Mouse (Mus musculus): Measurements from ENCODE around the gene 4921536K21Rik. TPM values are rescaled to one million over a fixed set of nuclear protein-coding genes. Genes with fewer than 3 reads are reported as not detected.

Gene 4921536K21Rik
- polyA plus RNA-seq, 1 experiment = not detected

DNA sequence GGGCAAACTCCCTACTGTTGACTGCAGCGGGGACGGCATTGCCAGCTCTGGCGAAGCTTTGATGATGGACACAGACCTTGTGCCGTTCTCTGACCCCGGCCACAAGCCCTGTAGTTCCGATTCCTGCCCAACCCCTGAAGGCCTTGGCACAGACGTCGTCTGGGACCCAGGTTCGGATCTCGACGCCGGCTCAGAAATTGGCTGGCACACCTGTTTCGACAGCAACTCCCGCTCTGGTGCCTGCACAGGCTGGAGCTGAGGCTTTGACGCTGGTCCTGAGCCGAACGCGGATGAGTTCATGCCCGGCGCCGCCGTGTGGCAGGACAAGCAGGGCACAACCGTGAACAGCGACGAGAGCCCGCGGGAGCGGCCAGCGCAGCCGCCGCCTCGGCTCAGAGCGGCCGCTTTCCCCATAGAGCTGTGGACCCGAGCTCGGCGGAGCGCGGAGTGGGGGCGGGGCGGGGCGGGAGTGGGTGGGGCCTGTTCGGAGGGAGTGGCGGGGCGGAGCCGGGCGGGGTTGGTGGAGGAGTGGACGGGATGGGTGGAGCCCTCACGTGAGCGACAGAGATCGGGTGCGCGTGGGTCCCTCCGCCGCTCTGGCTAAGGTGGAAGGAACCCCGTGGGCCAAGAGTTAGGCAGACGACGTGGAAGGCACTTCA, 31.3 kb downstream of the 4921536K21Rik start, which contains the start of gene Osbp2:
Gene Osbp2 (minus strand): TSS at position 450 of the 659 bp plus-strand sequence.
- Histone ChIP-seq H3K27ac (ENCODE audit: insufficient read depth, low read depth, low read length) (no peak within 1 kb of the TSS), H3K4me1 (ENCODE audit: control insufficient read depth, insufficient read depth, low read length) (peaks cover 14% of the 10 kb centered on the region), H3K4me3 (ENCODE audit: insufficient read depth, low read depth, low read length) (peak within 1 kb of the TSS; percentile 53)
- TF ChIP-seq CTCF (IDR thresholded peaks at IDR 0.05; ENCODE audit: insufficient read depth, low read depth, low read length) (no peak), POLR2A (IDR thresholded peaks at IDR 0.05; ENCODE audit: insufficient read depth, low read depth, low read length) (peak; percentile 31; the same call in 1 of the 2 replicates)
- WGBS = 4% methylated on average over 51 of the region's 58 CpGs

DNA sequence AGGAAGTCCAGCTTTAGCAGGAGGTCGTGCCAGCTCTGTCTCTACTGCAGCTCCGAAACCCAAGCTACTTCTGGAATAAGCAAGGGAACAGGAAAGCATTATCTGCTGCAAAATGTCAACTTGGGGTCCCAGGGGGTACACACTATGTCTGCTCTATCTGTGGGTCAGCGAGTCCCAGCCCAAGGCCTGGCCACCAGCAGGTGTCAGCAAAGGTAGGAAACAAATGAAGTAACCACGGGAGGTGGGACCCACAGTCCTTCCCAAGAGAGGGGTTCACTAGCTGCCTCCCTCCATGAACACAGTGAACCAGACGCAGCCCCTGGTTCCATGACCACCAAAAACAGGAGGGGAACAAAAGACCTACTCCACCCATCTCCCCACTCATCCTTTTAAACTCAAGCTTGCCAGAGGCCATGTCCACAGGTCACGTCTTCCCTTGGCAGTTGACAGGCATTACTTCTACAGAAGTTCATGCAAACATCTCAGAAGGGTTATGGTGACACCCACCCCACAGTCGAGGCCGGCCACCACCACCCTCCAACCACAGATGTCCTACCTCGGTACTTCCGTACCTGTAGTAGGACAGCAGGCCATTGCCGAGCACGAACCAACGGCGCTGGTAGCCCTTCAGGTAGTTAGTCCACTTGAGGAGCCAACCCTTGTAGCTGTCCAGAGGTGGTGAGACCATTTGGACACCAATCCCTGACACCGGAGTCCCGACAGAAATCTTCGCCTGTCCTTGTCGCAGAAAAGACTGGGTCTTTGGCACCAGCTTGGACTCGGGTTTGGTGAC, 32.0 kb downstream of the 4921536K21Rik start:
- no peak overlapping the region for H3K27ac ChIP-seq (ENCODE audit: insufficient read depth, low read depth, low read length)
- peaks cover 16% of the 10 kb centered on the region for H3K4me1 ChIP-seq (ENCODE audit: control insufficient read depth, insufficient read depth, low read length)
- H3K4me3 ChIP-seq (ENCODE audit: insufficient read depth, low read depth, low read length) = peak overlapping the region; percentile 53
- no peak for TF ChIP-seq CTCF (IDR thresholded peaks at IDR 0.05; ENCODE audit: insufficient read depth, low read depth, low read length)
- no peak for TF ChIP-seq POLR2A (IDR thresholded peaks at IDR 0.05; ENCODE audit: insufficient read depth, low read depth, low read length)
- WGBS = 80% methylated on average over 19 of the region's 19 CpGs

DNA sequence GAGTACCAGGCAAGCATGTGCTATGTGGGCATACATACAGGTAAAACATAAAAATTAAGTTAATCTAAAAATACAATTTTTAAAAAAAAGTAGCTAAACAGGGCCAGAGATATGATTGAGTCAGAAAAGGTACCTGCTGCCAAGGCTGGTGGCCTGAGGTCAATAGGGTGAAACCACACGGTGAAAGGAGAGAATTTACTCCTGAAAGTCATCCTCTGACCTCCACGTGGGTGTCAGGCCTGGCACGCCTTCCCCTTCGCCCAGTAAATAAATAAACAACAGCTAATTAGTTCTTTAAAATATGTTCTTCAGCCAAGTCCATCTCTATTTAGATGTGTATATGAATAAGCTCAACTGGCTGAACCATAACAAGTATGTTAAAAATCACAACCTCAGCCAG, 34.5 kb downstream of the 4921536K21Rik start:
- no peak overlapping the region for H3K27ac ChIP-seq (ENCODE audit: insufficient read depth, low read depth, low read length)
- 84% methylated on average over 4 of the region's 4 CpGs for WGBS
- peaks cover 20% of the 10 kb centered on the region for H3K4me1 ChIP-seq (ENCODE audit: control insufficient read depth, insufficient read depth, low read length)
- no peak for TF ChIP-seq POLR2A (IDR thresholded peaks at IDR 0.05; ENCODE audit: insufficient read depth, low read depth, low read length)
- TF ChIP-seq CTCF (IDR thresholded peaks at IDR 0.05; ENCODE audit: insufficient read depth, low read depth, low read length) = no peak
- no peak overlapping the region for H3K4me3 ChIP-seq (ENCODE audit: insufficient read depth, low read depth, low read length)

DNA sequence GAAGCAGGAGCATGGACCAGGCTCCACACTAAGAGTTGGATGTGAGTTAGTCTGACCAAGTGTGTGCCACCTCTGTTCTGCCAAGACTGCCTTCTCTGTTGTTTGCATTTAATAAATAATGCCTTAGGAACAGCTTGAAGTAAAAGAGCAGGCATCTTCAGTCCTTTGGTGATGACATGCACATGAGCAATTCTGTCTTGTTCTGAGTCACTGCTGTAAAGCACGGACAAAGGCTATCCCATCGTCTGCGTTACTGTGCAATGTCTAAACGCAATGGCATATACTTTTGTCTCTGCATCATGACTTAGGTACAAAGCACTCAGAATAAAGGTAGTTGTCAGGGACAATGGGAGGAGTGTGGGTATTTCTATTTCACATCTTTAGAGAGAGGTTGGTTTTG, 35.1 kb downstream of the 4921536K21Rik start:
- Histone ChIP-seq H3K27ac (ENCODE audit: insufficient read depth, low read depth, low read length) (peak overlapping the region; percentile 6; the same call in 1 of the 2 replicates), H3K4me3 (ENCODE audit: insufficient read depth, low read depth, low read length) (no peak overlapping the region), H3K4me1 (ENCODE audit: control insufficient read depth, insufficient read depth, low read length) (peaks cover 20% of the 10 kb centered on the region)
- 58% methylated on average over 4 of the region's 4 CpGs for WGBS
- no peak for TF ChIP-seq CTCF (IDR thresholded peaks at IDR 0.05; ENCODE audit: insufficient read depth, low read depth, low read length)
- TF ChIP-seq POLR2A (IDR thresholded peaks at IDR 0.05; ENCODE audit: insufficient read depth, low read depth, low read length) = no peak

DNA sequence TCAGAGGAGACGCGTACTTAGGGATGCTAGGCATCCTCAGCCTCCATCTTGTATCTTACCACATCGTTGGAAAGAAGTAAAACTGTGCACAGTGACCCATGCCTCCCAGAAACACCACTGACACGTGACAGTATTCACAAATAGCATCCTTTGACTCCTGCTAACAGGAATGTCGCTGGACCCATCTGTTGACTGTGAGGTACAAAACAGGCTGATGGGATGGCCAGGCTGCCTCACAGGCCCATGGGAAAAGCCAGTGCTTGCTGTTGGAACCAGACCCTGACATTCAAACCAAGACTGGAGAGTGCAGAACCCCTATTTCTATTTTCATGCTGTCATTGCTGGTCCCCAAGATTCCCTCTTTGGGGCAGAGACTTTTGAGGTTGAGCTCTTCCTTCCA, 37.0 kb downstream of the 4921536K21Rik start:
- TF ChIP-seq POLR2A (IDR thresholded peaks at IDR 0.05; ENCODE audit: insufficient read depth, low read depth, low read length) = no peak
- Histone ChIP-seq H3K27ac (ENCODE audit: insufficient read depth, low read depth, low read length) (no peak overlapping the region), H3K4me3 (ENCODE audit: insufficient read depth, low read depth, low read length) (no peak overlapping the region), H3K4me1 (ENCODE audit: control insufficient read depth, insufficient read depth, low read length) (peaks cover 16% of the 10 kb centered on the region)
- 83% methylated on average over 5 of the region's 5 CpGs for WGBS

DNA sequence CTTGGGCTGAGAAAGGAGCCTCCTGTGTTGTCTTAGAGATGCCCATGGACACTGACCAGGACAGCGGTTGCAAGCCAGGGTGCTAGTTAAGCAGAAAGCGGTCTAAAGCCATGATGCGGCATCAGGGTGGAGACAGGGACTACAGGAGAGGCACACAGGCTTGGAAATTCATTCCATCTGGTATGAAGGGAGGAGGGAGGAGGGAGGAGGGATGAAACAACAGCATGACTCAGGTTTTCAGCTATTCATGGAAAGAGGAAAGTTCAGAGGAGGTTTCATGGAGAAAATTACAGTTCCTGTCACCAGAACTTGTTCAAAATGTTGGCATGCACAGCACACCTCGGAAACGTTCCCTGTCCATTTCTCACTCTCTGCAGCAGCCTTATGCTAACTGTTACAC, 39.1 kb downstream of the 4921536K21Rik start:
- H3K27ac ChIP-seq (ENCODE audit: insufficient read depth, low read depth, low read length) = peak overlapping the region; percentile 91
- H3K4me3 ChIP-seq (ENCODE audit: insufficient read depth, low read depth, low read length) = no peak overlapping the region

DNA sequence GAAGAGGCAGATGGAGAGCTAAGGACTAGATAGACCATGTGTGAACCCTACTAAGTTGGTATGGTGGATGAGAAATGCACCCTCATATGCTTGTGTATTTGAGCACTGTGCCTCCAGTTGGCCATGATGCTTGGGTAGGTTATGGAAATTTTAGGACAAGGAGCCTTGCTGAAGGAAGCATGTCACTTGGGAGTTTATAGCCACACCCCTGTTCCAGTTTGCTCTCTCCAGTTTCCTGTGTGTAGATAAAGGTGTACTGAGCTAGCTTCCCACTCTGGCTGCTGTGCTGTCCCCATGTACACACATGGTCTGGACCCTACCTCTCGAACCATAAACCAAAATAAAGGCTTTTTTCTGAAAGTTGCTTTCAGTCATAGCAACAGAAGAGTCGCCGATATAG, 40.7 kb downstream of the 4921536K21Rik start:
- TF ChIP-seq POLR2A (IDR thresholded peaks at IDR 0.05; ENCODE audit: insufficient read depth, low read depth, low read length) (no peak), CTCF (IDR thresholded peaks at IDR 0.05; ENCODE audit: insufficient read depth, low read depth, low read length) (no peak)
- no peak overlapping the region for H3K4me3 ChIP-seq (ENCODE audit: insufficient read depth, low read depth, low read length)
- WGBS = 92% methylated on average over 3 of the region's 3 CpGs
- H3K27ac ChIP-seq (ENCODE audit: insufficient read depth, low read depth, low read length) = no peak overlapping the region
- H3K4me1 ChIP-seq (ENCODE audit: control insufficient read depth, insufficient read depth, low read length) = peaks cover 36% of the 10 kb centered on the region

More for the DNA sequence above, 39.1 kb downstream of the 4921536K21Rik start:
- TF ChIP-seq CTCF (IDR thresholded peaks at IDR 0.05; ENCODE audit: insufficient read depth, low read depth, low read length) (no peak), POLR2A (IDR thresholded peaks at IDR 0.05; ENCODE audit: insufficient read depth, low read depth, low read length) (no peak)
- peaks cover 20% of the 10 kb centered on the region for H3K4me1 ChIP-seq (ENCODE audit: control insufficient read depth, insufficient read depth, low read length)
- WGBS = 34% methylated on average over 5 of the region's 5 CpGs

DNA sequence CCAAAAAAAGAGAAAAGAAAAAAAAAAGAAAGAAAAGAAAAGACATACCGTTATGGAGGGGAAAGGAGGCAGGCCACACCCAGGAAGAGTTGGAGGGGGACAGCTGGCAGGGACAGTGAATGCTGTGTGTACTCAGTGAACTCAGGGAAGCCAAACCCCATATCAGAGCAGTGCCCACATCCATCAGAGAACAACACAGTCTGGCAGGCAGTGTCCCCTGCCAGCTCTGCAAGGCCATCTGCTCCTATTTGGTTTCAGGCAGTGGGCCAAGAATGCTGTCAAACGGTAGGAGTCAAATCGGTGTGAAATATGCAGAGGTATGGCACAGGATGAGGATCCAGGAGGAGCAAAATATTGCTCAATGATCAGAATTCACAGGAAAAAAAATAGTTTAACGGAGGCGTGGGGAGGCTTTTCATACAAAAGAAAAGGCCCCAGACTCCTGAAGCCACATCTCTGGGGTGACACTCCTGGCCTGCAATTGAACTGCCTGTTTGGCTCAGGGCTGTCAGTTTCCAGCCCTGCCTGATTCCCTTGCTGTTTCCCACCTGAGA, 41.3 kb downstream of the 4921536K21Rik start:
- no peak overlapping the region for H3K27ac ChIP-seq (ENCODE audit: insufficient read depth, low read depth, low read length)
- 43% methylated on average over 5 of the region's 5 CpGs for WGBS
- H3K4me1 ChIP-seq (ENCODE audit: control insufficient read depth, insufficient read depth, low read length) = peaks cover 39% of the 10 kb centered on the region
- no peak overlapping the region for H3K4me3 ChIP-seq (ENCODE audit: insufficient read depth, low read depth, low read length)
- no peak for TF ChIP-seq CTCF (IDR thresholded peaks at IDR 0.05; ENCODE audit: insufficient read depth, low read depth, low read length)
- TF ChIP-seq POLR2A (IDR thresholded peaks at IDR 0.05; ENCODE audit: insufficient read depth, low read depth, low read length) = no peak

DNA sequence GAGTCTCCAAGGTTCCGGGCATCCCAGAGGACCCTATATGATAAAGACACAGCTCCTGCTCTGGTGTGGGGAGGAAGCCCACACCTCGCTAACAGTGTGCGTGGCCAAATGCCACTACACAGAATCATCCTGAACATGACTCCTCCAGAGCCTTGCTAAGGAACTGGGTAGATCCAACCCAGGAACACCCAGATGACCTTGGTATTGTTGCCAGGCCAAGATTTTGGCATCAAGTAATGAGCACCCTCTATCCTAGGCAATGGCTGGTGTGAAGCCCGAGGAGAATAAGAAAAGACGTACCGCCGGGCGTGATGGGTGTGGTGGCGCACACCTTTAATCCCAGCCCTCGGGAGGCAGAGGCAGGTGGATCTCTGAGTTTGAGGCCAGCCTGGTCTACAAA, 41.9 kb downstream of the 4921536K21Rik start:
- Histone ChIP-seq H3K4me3 (ENCODE audit: insufficient read depth, low read depth, low read length) (no peak overlapping the region), H3K4me1 (ENCODE audit: control insufficient read depth, insufficient read depth, low read length) (peaks cover 43% of the 10 kb centered on the region), H3K27ac (ENCODE audit: insufficient read depth, low read depth, low read length) (no peak overlapping the region)
- TF ChIP-seq CTCF (IDR thresholded peaks at IDR 0.05; ENCODE audit: insufficient read depth, low read depth, low read length) (no peak), POLR2A (IDR thresholded peaks at IDR 0.05; ENCODE audit: insufficient read depth, low read depth, low read length) (no peak)
- 93% methylated on average over 10 of the region's 10 CpGs for WGBS

Measured in olfactory bulb, adult 2 months (tissue).